Mouse (Mus musculus) testis, postnatal 10 days (tissue): ENCODE data around the gene Vstm4.

ENCODE experiments used
- DNase-seq: peaks from one replicate; pipeline ENCODE4 v3.0.0; 2021; ENCODE audit warnings: low spot score

The Vstm4 gene

DNA sequence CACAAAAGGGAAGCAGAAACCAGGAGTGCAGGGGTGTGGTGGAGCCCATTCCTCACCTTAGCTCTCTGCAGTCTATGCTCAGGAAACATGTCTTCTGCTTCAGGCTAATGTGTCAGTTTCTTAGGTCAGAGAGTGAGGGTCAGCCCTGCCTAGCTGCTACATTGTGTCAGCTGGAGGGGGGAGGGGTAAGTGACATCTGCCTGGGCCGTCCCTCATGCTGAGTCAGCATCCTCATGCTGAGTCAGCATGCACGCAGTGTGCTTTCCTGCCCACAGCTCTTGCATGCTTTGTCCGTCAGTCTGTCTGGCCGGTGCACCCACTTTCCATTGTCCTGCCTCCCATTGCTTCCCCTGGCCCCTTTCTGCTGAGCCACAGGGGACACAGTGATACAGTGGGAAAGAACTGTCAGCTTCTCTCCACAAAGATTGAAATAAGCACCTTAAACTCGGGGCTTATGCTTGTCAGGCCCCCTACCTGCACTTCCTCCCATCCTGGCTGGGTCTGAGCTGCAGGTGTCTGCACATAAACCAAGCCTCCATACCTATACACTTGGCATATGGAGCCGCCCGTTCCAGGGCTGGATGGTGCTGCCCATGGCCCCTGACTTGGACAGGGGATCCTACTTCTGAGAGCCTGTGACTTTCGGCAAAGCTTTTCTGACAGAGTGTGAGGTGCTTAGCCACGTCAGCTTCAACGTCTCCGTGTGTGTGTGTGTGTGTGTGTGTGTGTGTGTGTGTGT is 3.4 kb downstream of the Vstm4 start:
- DNase-seq = peak; percentile 75

DNA sequence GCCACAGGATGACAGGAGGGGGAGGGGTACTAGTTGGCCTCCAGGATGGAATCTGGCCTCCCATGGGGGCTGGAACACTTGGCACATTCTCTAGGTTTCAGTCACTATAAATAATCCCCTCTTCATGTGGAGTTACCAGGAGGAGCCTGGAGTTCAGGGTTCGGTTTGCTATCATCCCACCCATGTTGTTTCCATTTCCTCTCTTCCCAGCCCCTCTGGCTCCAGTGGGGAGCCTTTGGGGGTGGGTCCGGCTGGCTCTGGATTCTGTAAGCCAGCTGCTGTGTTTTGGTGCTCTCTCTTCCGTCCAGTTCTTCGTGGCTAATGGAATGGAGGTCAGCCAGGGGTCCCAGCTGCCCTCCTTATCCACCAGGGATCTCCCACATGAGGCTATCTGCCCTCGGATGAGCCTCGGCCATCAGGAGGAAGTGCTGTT is 4.6 kb downstream of the Vstm4 start:
- peak; percentile 64 for DNase-seq

DNA sequence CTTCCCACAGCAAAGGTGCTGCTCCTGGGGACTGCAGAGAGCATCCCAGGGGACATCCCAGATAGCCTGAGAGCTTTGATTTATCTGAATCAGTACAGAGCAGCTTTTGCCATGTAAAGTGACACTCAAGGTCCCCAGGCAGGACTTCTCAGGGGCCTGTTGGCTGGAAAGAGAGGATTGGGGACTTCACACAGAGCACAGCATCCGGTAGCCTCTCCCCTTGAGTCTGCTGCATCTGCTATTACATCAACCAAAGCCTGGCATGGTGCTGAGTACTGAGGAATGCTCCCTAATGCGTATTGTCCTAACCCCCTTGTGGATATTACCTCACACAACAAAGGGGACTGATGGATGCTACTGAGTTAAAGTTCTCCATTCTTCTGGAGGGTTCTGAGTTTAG is 5.1 kb downstream of the Vstm4 start:
- DNase-seq = no peak

DNA sequence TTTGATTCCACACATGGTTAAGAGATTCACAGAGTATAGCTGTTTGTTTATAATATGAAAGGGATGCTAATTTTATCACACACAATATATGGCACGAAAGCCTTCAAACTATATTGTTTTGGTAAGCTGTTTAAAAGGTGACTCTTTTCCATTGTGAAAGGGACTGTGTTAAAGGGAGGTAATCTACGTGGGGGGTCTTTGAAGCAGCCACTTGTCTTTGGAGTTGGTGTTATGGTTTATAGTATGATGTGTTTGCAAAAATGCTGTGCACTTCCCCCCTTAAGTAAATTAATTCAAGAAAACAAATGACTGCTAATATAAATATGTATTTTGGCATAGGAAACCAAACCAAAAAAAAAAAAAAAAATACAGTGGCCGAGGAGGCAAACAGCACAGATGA is 8.8 kb downstream of the Vstm4 start:
- no peak for DNase-seq

DNA sequence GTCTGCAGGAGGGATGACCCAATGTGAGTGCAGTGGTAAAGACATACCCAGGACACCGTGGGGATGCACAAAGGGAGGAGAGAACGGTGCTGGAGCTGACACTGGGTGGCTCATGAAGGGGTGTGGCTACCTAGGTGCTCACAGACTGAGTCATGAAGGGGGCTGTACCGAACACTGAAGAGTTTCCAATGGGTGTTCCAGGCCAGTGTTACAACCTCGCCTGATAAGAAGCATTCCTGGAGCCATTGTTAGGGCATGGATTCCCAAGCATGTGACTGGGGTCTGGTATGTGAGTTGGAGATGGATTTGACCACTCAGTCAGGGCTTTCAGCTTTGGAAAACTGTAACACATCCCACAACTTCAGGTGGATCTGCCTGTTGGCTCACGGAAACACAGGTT is 15.4 kb downstream of the Vstm4 start:
- no peak for DNase-seq

DNA sequence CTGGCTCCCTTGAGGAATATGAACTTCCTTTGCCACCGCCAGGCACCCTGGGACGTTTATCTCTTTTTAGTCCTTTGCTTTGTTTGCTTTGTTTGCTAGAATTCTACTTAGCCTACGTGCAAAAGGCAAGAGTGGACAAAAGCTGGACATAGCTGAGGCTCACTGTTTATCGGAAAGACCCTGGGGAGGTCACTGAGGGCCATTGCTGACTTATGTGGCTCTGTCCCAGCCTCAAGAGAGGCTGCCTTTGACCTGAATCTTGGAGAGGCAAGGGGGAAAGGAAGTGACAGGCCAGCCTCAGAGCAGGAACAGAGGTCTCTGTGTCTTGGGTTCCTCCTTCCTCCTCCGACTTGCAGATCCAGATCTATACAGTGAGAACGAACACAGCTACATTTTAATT is 21.0 kb downstream of the Vstm4 start:
- DNase-seq = no peak

DNA sequence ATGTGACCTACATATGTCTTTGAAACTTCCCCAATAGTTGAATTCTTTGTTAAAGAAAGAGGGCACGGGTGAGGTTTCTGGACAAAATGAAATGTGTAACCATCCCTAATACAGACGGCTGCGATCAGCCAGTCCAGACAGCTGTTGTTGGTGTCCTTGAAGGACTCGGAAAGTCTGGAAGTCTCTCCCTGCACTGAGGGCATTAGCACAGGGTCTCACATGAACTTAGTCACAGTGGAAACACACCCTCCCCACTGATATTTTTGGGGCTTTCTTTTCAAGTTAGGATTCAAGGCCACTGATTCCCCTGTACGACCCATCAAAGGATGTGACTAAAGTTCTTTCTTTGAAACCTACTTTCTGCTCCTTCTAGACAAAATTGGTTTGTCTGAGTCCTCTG is 23.8 kb downstream of the Vstm4 start:
- DNase-seq = no peak

DNA sequence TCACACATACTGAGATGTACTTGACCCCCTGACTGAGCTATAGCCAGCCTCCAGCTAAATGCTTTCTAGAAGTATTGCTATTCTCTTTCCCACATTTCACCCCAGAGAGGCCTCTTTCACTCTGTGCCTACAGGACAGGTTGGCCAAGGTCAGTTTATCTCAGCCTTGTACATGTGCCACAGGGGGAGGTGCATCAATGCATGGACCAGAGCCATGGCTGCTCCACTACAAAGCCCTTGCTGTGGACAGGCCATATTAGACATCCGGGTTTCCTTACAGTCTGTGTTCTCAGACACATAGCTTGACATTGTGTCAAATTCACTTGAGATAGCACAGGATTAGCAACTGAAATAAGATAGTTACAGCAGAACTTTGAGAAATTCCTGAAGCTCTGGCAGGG is 25.1 kb downstream of the Vstm4 start:
- peak; percentile 67 for DNase-seq

DNA sequence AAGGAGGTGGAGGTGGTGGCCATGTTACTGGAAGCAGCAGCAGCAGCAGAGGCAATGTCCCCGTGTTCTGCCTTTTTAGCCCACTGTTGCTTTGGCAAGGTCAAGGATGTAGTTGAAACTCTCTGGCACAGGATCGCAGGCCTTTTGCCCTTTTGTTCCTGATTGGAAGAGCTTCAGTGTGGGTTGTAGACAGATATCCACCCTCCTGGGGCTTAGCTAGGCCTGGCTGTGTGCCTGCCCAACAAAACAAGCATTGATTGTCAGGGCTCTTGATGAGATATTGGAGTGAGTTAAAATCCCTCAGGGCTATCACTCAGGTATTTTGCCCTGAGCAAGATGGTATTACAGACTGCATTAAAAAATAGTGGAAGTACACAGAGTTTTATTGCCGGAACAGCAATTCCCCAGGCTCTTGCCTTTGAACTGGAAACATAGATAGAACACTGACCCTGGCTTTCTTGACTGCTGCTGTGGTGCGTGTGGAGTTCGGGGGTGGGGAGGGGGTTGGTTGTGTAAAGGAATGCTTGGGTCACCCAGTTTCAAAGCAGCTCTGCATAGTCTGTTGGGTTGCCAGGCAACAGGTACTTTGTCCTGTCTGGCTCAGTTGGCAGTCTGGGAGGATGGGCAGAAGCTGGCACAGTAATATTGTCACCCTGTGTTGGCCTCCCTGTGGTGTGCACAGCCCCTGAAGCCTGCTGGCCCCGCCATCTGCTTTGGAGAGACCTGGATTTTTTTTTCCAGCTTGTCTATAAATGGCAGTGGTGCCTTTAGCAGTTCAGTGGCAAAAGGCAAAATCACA is 32.5 kb downstream of the Vstm4 start:
- DNase-seq = peak; percentile 65

DNA sequence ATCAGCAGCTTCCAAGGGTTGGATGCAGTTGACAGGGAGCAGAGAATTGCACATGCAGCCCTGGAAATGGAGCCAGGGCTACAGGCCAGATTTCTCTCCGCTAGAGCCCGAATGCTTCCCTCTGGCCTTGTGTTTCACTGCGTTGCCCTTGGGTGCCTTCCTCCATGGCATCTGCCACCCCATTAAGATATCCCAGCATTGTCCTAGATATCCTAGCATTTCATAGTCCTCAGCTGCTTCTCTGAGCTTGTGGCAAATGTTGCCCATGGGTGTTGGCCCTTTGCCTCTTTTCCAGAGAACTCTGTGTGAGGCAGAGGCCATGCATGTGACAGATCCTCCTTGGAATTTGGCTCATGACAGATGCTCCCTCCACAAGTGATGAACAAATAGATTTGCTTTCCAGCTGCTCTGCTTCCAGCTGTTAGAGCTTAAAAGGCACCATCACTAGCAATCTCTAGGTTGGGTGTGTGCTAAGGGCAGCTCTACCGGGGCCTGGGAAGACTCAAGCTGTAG is 37.8 kb downstream of the Vstm4 start:
- no peak for DNase-seq

DNA sequence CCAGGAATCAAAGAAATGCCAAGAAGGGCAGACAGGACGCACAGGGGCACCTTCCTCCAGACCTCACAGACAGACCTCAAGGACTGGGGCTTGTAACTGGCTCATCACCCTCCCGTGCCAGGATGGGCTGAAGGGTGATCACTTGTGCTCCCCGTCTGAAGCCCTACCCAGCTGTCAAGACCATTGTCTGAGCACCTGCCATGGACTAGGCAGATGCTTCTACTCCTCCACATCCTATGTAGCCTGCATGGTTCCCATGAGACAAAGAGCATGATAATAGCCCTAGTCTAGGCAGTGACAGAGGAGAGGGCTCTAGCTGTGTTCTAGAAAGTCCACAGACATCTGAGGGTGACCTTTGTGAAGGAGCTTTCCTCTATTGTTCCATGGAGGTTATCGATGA is 38.3 kb downstream of the Vstm4 start:
- DNase-seq = no peak

DNA sequence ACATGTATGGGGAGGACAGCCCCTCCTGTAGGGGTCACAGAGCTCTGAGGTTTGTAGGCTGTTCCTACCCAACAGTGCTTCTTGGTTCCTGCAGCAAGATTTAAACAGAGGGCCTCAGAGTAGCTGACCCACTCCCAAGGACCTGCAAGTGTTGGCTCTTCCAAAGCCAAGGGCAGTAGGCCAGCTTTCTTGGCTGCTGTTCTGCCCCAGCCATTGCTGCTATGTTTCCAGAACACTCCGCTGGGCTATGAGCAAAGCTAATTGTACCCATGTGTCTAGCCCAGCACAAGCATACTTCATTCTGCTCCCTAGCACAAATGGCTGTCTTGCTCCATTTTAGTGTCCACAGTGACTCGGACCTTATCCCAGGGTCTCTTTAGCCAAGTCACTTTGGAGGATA is 40.3 kb downstream of the Vstm4 start:
- peak; percentile 67 for DNase-seq

DNA sequence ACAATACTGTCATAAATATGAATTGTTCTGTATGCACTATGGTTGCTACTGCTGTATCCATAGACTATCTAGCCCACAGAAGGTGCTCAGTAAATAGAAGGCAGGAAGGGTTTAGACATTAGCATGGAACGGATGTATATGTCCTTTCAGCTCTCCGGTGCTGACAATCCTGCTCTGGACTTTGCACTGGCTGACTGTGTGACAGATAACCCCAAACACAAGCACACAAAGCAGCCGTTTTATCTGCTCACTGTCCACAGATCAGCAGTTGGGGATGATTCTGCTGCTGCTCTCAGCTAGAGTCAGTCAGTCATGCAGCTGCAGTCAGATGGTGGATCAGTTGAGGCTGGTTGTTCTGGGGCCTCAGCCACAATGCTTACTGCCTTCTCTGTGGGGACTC is 46.6 kb downstream of the Vstm4 start:
- no peak for DNase-seq

DNA sequence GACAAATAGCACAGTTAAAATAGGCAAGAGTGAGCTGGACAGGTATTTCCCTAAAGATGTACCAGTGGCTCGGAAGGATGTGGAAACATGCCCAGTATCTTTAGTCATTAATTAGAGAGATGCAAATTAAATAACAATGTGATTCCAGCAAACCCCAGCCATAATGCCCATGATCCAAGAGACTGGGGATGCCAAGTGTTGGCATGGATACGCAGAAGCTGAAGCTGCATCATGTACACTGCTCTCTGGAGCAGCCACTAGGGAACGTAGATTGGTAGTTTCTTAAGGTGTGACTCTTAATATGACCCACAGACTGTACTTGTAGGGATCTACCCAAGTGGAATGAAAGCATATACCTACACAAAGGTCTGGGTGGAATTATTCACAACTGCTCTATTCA is 50.0 kb downstream of the Vstm4 start:
- DNase-seq = no peak

DNA sequence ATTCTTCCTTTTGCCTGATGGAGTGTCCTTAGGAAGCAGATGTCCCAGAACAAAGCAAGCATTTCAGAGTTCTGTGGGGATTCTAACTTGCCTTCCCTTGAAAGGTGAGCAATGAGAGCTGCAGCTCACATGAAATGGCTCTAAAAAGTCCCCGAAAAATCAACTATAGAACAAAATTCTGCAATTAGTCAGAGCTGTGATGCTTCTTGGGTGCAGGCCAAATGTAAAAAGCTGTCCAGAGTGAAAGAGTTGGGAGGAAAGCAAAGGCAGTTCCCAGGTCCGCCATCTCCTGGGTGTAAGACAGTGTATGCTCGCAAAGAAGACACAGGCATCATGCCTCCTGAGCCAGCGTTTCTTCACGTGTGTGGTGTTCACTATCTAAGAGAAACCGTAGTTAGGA is 52.6 kb downstream of the Vstm4 start:
- no peak for DNase-seq

DNA sequence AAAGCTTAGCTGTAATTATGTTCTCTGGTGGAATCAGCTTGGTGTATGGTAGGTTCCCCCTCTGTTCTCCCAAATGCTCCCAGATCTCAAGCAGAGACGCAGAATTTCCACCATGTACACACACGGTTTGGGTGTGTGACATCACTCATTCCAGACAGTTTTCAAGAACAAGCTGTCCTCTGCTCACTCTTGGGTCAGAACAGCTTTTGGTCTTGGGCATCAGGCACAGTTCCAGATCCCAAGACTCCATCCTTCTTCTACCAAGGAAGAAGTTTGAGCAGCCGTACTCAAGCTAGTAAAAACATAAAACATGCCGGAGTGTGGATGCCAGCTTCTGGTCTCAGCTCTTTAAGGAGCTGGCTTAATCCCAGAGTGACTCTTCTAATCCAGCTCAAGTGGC is 54.6 kb downstream of the Vstm4 start:
- no peak for DNase-seq

DNA sequence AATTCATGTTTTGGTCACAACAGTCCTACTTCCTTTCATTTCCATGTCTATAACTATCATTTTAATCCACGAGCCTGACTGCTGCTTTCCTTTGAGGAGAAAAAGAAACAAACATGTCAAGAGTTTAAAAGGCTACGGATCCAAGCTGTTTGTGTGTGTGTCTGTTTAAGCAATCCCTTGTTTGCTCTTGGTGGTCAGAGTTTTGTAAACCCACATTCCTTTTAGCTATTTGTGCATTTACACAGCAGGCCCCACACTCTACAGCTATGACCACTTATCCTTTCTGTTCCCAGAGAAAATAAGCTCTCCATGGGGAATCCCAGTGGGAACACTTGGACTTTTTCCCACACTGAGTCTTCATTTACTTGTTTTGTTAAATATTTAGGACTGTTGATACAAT is 58.8 kb downstream of the Vstm4 start:
- DNase-seq = no peak

DNA sequence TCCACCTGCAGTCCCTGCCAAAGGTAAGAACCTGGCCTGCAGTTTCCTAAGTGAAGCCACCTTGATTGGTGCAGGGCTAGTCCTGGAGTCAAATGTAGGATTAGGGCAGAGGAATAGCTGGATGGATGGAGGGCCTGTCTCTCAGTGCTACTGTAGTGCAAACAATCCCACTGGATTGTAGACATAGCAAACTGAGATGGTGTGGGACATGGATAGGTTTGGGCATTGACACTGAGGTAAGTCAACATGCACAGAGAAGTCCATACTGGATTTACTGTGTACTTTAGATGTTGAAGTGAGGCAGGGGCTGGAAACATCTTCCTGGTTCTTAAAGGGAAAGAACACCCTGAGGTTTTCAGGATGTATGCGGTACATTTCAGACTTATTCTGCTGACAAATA is 61.4 kb downstream of the Vstm4 start:
- no peak for DNase-seq

DNA sequence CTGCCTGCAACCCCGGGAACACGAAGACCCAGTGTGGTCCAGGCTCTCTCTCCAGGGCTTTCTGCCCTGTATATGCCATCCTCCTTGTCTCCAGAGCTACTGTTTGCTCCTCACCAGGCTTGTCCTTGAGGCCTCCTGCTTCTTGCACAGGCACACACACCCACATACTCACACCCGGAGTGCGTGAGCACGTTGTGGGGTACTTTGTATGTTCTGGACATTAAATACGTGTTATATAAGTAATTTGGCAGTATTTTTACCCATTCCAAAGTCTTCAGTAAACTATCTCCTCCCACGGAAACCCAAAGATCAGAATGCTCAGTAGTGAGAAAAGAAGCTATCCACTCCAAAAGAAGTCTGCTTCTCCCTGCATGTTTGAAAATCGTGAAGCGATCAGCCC is 67.3 kb downstream of the Vstm4 start:
- no peak for DNase-seq

DNA sequence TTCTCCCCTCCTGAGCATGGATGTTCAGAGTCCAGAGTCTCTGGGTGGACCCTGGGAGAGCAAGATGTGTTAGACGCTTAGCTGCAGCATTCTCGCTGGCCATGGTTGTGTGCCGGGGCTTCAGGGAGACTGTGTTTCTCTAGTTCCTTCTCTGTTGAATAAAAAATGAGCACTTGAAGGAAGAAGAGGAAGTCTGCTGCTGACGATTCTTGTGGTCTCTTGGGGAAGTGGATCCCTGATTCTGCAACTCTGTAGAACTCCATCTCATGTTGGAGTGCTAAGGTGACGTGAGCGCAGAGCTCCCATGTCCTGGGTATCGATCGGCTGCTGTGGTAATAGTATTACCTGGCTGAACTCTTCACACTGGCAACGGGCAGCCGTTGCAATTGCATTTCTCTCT is 75.2 kb downstream of the Vstm4 start:
- no peak for DNase-seq

DNA sequence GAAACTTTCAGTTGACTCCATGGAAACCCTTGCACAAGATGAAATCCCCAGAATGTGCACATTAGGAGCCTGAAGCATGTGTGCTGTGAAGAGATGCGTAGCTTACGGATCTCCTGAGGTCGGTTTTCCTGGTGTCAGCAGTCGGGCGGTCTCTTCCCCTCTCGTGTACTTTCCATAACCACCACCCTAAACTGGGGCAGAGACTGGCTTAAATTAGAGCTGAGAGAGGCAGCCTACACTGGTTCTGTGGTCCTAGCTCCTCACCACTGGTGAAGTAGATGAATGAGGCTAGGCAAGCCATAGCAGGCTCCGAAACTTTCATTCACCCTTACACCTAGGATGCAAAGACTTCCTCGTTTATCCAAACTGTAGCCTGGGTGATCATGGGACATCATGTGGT is 75.7 kb downstream of the Vstm4 start:
- DNase-seq = no peak

DNA sequence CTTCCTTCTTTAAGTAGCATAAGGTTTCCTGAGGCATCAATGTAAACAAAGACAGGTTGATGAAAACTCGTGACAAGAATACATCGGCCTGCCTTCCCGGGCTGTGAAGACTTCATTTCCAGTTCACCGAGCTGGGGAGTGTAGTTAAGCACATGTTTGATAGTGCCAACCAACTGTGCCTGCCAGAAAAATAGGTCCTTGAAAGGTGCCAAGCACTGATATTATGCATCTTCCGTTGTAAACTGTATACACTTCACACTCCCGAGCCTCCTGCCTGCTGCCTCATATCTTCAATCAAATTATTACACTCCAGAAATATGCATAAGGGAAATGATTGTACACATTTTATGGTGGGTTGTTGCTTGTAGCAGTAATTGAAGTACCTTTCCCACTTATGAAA is 77.5 kb downstream of the Vstm4 start:
- DNase-seq = no peak

DNA sequence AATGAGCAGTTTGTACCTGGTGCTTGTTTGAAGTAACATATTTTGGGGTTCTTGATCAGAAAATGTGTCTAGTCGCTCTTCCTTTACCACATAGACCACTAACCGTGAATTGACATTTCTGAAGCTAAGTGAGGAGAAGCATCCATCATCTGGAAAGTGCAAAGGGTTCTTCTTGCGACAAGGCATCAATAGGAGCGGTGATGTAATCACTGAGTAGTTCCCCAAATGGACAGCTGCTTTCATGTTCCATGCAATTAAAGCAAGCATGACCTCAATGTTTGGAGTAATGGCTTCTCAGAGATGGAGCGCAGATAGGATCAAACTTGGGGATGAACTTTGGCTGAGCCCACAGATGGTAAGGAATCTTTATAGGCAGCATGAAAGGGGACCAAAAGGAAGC is 82.7 kb downstream of the Vstm4 start:
- DNase-seq = no peak

DNA sequence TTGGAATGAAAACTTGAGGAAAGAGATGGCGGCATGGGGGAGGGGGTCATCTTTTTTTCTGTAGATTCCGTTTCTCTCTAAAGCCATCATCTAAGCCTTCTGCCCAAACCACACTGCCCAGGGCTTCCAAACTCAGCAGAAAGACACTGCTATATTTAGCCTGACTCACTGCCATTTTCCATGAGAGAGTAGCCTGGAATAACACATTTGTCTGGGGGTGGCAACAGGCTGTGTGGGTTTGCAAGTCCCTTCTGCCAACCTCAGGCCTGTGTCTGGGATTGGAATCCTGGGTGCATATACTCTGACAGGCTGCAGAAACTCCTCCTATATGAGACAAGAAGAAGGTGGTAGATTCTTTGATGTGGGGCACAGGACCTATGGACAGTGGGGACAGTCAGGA is 91.0 kb downstream of the Vstm4 start:
- no peak for DNase-seq
